Mouse (Mus musculus) forebrain, embryonic 14.5 days (tissue): ENCODE results near the gene Crocc2. TPM values are rescaled to one million over a fixed set of nuclear protein-coding genes. Genes with fewer than 3 reads are reported as not detected.
A peak's percentile ranks its signal among the peaks of the same experiment; 100 is the strongest.

Source experiments
- ATAC-seq: fragments of 200-750 bp; cut with Nextera tagmentation; 2 replicates; pipeline ENCODE4 v1.8.0; 2017; ENCODE audit warnings: mild to moderate bottlenecking, moderate library complexity
- DNase-seq: peaks from one replicate; pipeline ENCODE4 v3.0.0-alpha.2; 2015; ENCODE audit warnings: low spot score
- H3K27ac ChIP-seq: fragments of 300-500 bp; sonication (generic); 2 replicates; pipeline ENCODE4 v1.5.1; 2014; ENCODE audit warnings: low read depth, mild to moderate bottlenecking, control low read depth, low read length, moderate library complexity
- H3K27me3 ChIP-seq: fragments of 300-500 bp; sonication (generic); replicated peaks from 2 replicates; pipeline ENCODE4 v1.6.1; 2014; ENCODE audit warnings: low read length, control low read depth, mixed read lengths; ENCODE audit not compliant: control insufficient read depth, insufficient read depth
- H3K36me3 ChIP-seq: fragments of 300-500 bp; sonication (generic); 2 replicates; pipeline ENCODE4 v1.6.1; 2014; ENCODE audit warnings: low read length, control low read depth; ENCODE audit not compliant: control insufficient read depth, insufficient read depth
- H3K4me1 ChIP-seq: fragments of 300-500 bp; sonication (generic); 2 replicates; pipeline ENCODE4 v1.6.1; 2014; ENCODE audit warnings: antibody characterized with exemption, low read length, control low read depth; ENCODE audit not compliant: control insufficient read depth, insufficient read depth
- H3K4me2 ChIP-seq: fragments of 300-500 bp; sonication (generic); 2 replicates; pipeline ENCODE4 v1.6.1; 2014; ENCODE audit warnings: mild to moderate bottlenecking, control low read depth, low read length
- H3K4me3 ChIP-seq: fragments of 300-500 bp; sonication (generic); 2 replicates; pipeline ENCODE4 v1.5.1; 2014; ENCODE audit warnings: low read depth, low read length, control low read depth
- H3K9ac ChIP-seq: fragments of 300-500 bp; sonication (generic); 2 replicates; pipeline ENCODE4 v1.6.1; 2014; ENCODE audit warnings: mild to moderate bottlenecking, low read length, control low read depth, moderate library complexity
- H3K9me3 ChIP-seq: fragments of 300-500 bp; sonication (generic); replicated peaks from 2 replicates; pipeline ENCODE4 v1.6.1; 2016; ENCODE audit warnings: low read length, control low read depth, mixed read lengths; ENCODE audit not compliant: control insufficient read depth
- WGBS: fragments of 180-500 bp; shearing (Covaris S2); extraction: QIAGEN DNeasy Blood & Tissue Kit; methylation state at CpG from one replicate; pipeline ENCODE4 v1.1.7; 2014; 5-methylcytosine and 5-hydroxymethylcytosine counted together
- polyA plus RNA-seq: library from polyadenylated mRNA; unstranded; fragments of >200 nt; fragmentation: Nextera tagmentation; extraction: Ambion mirVana; gene quantifications from 2 replicates; pipeline ENCODE4 v1.2.1, GENCODE M21; 2014

Gene Crocc2
- polyA plus RNA-seq, 1 experiment from 2014 or later = 0.19 TPM

- H3K4me3 ChIP-seq = no peak overlapping the region
- no peak overlapping the region for H3K27ac ChIP-seq
- H3K4me1 ChIP-seq = no peaks in the 10 kb centered on the region
- H3K36me3 ChIP-seq = no peaks in the 10 kb centered on the region
- DNase-seq = no peak
- H3K4me2 ChIP-seq = no peak overlapping the region
- H3K9ac ChIP-seq = no peak overlapping the region
- H3K27me3 ChIP-seq = no peaks in the 10 kb centered on the region
- H3K9me3 ChIP-seq = no peaks in the 10 kb centered on the region
- WGBS = 85% methylated on average over 6 of the region's 6 CpGs
- ATAC-seq = no peak
Measured at GRCm38 (mm10) chr1:93229221-93229620, 60.7 kb downstream of the Crocc2 start.

- Histone ChIP-seq H3K27ac (no peak overlapping the region), H3K36me3 (no peaks in the 10 kb centered on the region), H3K9ac (no peak overlapping the region), H3K4me2 (no peak overlapping the region), H3K4me1 (no peaks in the 10 kb centered on the region), H3K27me3 (no peaks in the 10 kb centered on the region), H3K4me3 (no peak overlapping the region), H3K9me3 (no peaks in the 10 kb centered on the region)
- ATAC-seq (no peak), DNase-seq (no peak)
- WGBS = 83% methylated on average over 4 of the region's 4 CpGs
Measured at GRCm38 (mm10) chr1:93229626-93230025, 61.1 kb downstream of the Crocc2 start.

- under 1% methylated on average over 98 of the region's 100 CpGs for WGBS
- peaks cover 14% of the 10 kb centered on the region for H3K27me3 ChIP-seq
- peak; percentile 86 for ATAC-seq
Measured at GRCm38 (mm10) chr1:93235576-93236544, 67.3 kb downstream of the Crocc2 start, which contains the start of gene Sned1. Sned1 (plus strand) TSS chr1:93235841.

GRCm38 (mm10) chr1:93236545-93236924, 68.0 kb downstream of the Crocc2 start:
- Histone ChIP-seq H3K9ac (peak overlapping the region; percentile 59; the same call in 1 of the 2 replicates), H3K4me2 (peak overlapping the region; percentile 99), H3K4me1 (no peaks in the 10 kb centered on the region), H3K36me3 (no peaks in the 10 kb centered on the region), H3K27me3 (peaks cover 14% of the 10 kb centered on the region), H3K4me3 (peak overlapping the region; percentile 50), H3K9me3 (no peaks in the 10 kb centered on the region), H3K27ac (no peak overlapping the region)
- DNase-seq = peak; percentile 32
- ATAC-seq = peak; percentile 24; the same call in 1 of the 2 replicates
- 15% methylated on average over 3 of the region's 3 CpGs for WGBS

More at GRCm38 (mm10) chr1:93235576-93236544, 67.3 kb downstream of the Crocc2 start, which contains the start of gene Sned1:
- DNase-seq = peak; percentile 71
- Histone ChIP-seq H3K4me1 (no peaks in the 10 kb centered on the region), H3K4me2 (peak within 1 kb of the TSS; percentile 99), H3K9me3 (no peaks in the 10 kb centered on the region), H3K36me3 (no peaks in the 10 kb centered on the region), H3K4me3 (peak within 1 kb of the TSS; percentile 50), H3K9ac (peak within 1 kb of the TSS; percentile 59), H3K27ac (no peak within 1 kb of the TSS)

GRCm38 (mm10) chr1:93237676-93238075, 69.2 kb downstream of the Crocc2 start:
- Histone ChIP-seq H3K4me1 (no peaks in the 10 kb centered on the region), H3K36me3 (no peaks in the 10 kb centered on the region), H3K4me3 (no peak overlapping the region), H3K9ac (no peak overlapping the region), H3K27ac (no peak overlapping the region), H3K27me3 (peaks cover 14% of the 10 kb centered on the region), H3K4me2 (no peak overlapping the region), H3K9me3 (no peaks in the 10 kb centered on the region)
- 88% methylated on average over 10 of the region's 10 CpGs for WGBS
- no peak for DNase-seq
- ATAC-seq = no peak

- Histone ChIP-seq H3K9ac (no peak overlapping the region), H3K27me3 (peaks cover 14% of the 10 kb centered on the region), H3K36me3 (no peaks in the 10 kb centered on the region), H3K4me3 (no peak overlapping the region), H3K4me1 (no peaks in the 10 kb centered on the region), H3K4me2 (no peak overlapping the region), H3K9me3 (no peaks in the 10 kb centered on the region), H3K27ac (no peak overlapping the region)
- ATAC-seq (no peak), DNase-seq (no peak)
- 44% methylated on average over 4 of the region's 4 CpGs for whole genome bisulfite sequencing
Measured at GRCm38 (mm10) chr1:93238201-93238600, 69.7 kb downstream of the Crocc2 start.

GRCm38 (mm10) chr1:93245936-93246335, 77.4 kb downstream of the Crocc2 start:
- H3K27ac ChIP-seq = no peak overlapping the region
- H3K4me3 ChIP-seq = no peak overlapping the region
- no peaks in the 10 kb centered on the region for H3K9me3 ChIP-seq
- no peaks in the 10 kb centered on the region for H3K27me3 ChIP-seq
- WGBS = 78% methylated on average over 2 of the region's 2 CpGs
- H3K4me1 ChIP-seq = no peaks in the 10 kb centered on the region
- ATAC-seq = no peak
- no peak overlapping the region for H3K9ac ChIP-seq
- H3K36me3 ChIP-seq = no peaks in the 10 kb centered on the region
- no peak overlapping the region for H3K4me2 ChIP-seq
- DNase-seq = no peak

GRCm38 (mm10) chr1:93252586-93252985, 84.1 kb downstream of the Crocc2 start:
- Histone ChIP-seq H3K9me3 (no peaks in the 10 kb centered on the region), H3K36me3 (no peaks in the 10 kb centered on the region), H3K27me3 (no peaks in the 10 kb centered on the region), H3K4me1 (no peaks in the 10 kb centered on the region), H3K9ac (no peak overlapping the region), H3K4me2 (no peak overlapping the region), H3K4me3 (no peak overlapping the region), H3K27ac (no peak overlapping the region)
- ATAC-seq (no peak), DNase-seq (no peak)
- 58% methylated on average over 2 of the region's 2 CpGs for WGBS

GRCm38 (mm10) chr1:93255761-93256160, 87.2 kb downstream of the Crocc2 start:
- Histone ChIP-seq H3K27ac (no peak overlapping the region), H3K9ac (no peak overlapping the region), H3K4me1 (no peaks in the 10 kb centered on the region), H3K27me3 (no peaks in the 10 kb centered on the region), H3K4me2 (no peak overlapping the region), H3K4me3 (no peak overlapping the region), H3K9me3 (no peaks in the 10 kb centered on the region), H3K36me3 (no peaks in the 10 kb centered on the region)
- no peak for ATAC-seq
- DNase-seq = no peak
- 91% methylated on average over 7 of the region's 7 CpGs for WGBS
